21 mouse cellular contexts compared by ENCODE assay signal in the genomic region with DNA sequence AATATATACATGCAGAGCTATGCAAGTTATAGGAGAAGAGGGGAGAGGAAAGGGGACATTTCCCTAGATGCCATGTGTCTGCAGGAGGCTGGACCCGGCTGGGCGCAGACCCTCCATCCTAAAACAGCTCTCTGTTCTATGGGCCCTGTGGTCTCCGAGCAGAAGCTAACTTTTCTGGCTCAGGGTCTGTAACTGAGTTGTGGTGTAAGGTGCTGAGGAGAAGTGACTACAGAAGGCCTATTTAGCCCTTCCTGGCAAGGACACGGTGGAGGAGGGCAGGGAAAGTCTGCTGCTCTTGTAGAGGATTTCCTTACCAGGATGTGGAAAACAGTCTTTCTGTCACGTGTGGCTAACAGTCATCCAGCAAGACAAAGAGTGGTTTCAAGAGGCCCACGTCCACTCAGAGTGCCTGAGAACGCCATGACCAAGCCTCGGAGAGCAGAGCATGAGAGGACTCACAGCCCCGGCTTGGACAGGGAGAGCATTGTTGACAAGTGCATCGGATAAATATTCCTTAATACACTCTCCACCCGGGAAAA.
DNase-seq lines count a peak whose midpoint lies in the region; ATAC-seq and TF ChIP-seq lines count a peak whose summit lies in the region.
"Had no signal": no experiment of that assay in that cellular context is flagged by ENCODE, and none has a peak within 500 bp of the region (broad histone marks: within the 10 kb centered on the region; RNA-seq: fewer than 3 reads in every experiment).

No protein-coding gene starts in this region.

- no peak for TF ChIP-seq EP300 in lung, postnatal 0 days (IDR thresholded peaks at IDR 0.05)

- H3K27me3 ChIP-seq in lung, postnatal 0 days (replicated peaks; ENCODE audit: insufficient read depth, low read length), result no peaks in the 10 kb centered on the region
- H3K27me3 ChIP-seq: forebrain, embryonic 13.5 days; hindbrain, embryonic 13.5 days had no signal

- peak; percentile 64 for DNase-seq in lung, postnatal 0 days (ENCODE audit: low spot score)
- no peak for DNase-seq in lung, postnatal 10 days
- peak; percentile 64 for DNase-seq in fibroblast of lung, adult 2 months (ENCODE audit: low read depth)
- peak; percentile 23 for DNase-seq in lung, postnatal 25 days (ENCODE audit: low spot score)
- DNase-seq in cerebellum, adult 11 months, result no peak
- no peak for DNase-seq in cerebellum, adult 8-10 months
- DNase-seq: adrenal gland, adult 8-10 months; adrenal gland, postnatal 36 days; cerebellum, adult 11-12 months; cerebellum, adult 9-11 months; cerebellum, postnatal 36 days; forebrain, postnatal 0 days; gastrocnemius, postnatal 14 days; heart, adult 2 months; heart, postnatal 14 days had no signal

- WGBS in lung, postnatal 0 days, result 65% methylated on average over 11 of the region's 11 CpGs

- H3K4me1 ChIP-seq in lung, postnatal 0 days (ENCODE audit: insufficient read depth, low read depth, low read length), result no peaks in the 10 kb centered on the region
- H3K4me1 ChIP-seq: forebrain, embryonic 13.5 days; heart, embryonic 15.5 days; hindbrain, embryonic 13.5 days had no signal

- H3K9me3 ChIP-seq in lung, postnatal 0 days (ENCODE audit: low read length), result no peaks in the 10 kb centered on the region
- H3K9me3 ChIP-seq: forebrain, embryonic 13.5 days; G1E; heart, embryonic 15.5 days; hindbrain, embryonic 13.5 days had no signal

- no peak overlapping the region for H3K27ac ChIP-seq in lung, postnatal 0 days (ENCODE audit: low read length)
- H3K27ac ChIP-seq: forebrain, embryonic 13.5 days; heart, adult 2 months; heart, embryonic 15.5 days; hindbrain, embryonic 13.5 days; hindbrain, postnatal 0 days had no signal

- no peak for TF ChIP-seq CTCF in lung, postnatal 0 days (IDR thresholded peaks at IDR 0.05)

- no peaks in the 10 kb centered on the region for H3K36me3 ChIP-seq in lung, postnatal 0 days (ENCODE audit: insufficient read depth, low read length)
- H3K36me3 ChIP-seq: G1E; heart, embryonic 15.5 days; hindbrain, embryonic 13.5 days had no signal

- no peak overlapping the region for H3K4me3 ChIP-seq in lung, postnatal 0 days (ENCODE audit: low read depth, low read length)
- H3K4me3 ChIP-seq: forebrain, embryonic 13.5 days; heart, adult 2 months; heart, embryonic 15.5 days; hindbrain, embryonic 13.5 days had no signal

- H3K4me2 ChIP-seq in lung, postnatal 0 days (replicated peaks; ENCODE audit: low read depth, low read length), result no peak overlapping the region
- H3K4me2 ChIP-seq: forebrain, embryonic 13.5 days; heart, embryonic 11.5 days; heart, embryonic 15.5 days; hindbrain, embryonic 13.5 days had no signal

- ATAC-seq in lung, postnatal 0 days, result peak; percentile 86
- ATAC-seq: forebrain, embryonic 13.5 days; forebrain, postnatal 0 days; hindbrain, postnatal 0 days had no signal

- no peak overlapping the region for H3K9ac ChIP-seq in lung, postnatal 0 days (replicated peaks; ENCODE audit: low read depth)
- H3K9ac ChIP-seq: forebrain, embryonic 13.5 days; forebrain, postnatal 0 days; heart, embryonic 15.5 days; hindbrain, embryonic 13.5 days had no signal

Comparison
In these comparisons a context has a peak if more than half of its experiments do, and no peak if none do; other contexts are left out.
1. DNase-seq: peak in lung, postnatal 0 days (single experiment), fibroblast of lung, adult 2 months (single experiment) and lung, postnatal 25 days (single experiment); none in lung, postnatal 10 days (single experiment), cerebellum, adult 11 months (single experiment) and cerebellum, adult 8-10 months (single experiment).